Mouse (Mus musculus): ENCODE measurements around the gene Nectin2.
A peak's percentile ranks its signal among the peaks of the same experiment; 100 is the strongest.

Nectin2 gene

DNA sequence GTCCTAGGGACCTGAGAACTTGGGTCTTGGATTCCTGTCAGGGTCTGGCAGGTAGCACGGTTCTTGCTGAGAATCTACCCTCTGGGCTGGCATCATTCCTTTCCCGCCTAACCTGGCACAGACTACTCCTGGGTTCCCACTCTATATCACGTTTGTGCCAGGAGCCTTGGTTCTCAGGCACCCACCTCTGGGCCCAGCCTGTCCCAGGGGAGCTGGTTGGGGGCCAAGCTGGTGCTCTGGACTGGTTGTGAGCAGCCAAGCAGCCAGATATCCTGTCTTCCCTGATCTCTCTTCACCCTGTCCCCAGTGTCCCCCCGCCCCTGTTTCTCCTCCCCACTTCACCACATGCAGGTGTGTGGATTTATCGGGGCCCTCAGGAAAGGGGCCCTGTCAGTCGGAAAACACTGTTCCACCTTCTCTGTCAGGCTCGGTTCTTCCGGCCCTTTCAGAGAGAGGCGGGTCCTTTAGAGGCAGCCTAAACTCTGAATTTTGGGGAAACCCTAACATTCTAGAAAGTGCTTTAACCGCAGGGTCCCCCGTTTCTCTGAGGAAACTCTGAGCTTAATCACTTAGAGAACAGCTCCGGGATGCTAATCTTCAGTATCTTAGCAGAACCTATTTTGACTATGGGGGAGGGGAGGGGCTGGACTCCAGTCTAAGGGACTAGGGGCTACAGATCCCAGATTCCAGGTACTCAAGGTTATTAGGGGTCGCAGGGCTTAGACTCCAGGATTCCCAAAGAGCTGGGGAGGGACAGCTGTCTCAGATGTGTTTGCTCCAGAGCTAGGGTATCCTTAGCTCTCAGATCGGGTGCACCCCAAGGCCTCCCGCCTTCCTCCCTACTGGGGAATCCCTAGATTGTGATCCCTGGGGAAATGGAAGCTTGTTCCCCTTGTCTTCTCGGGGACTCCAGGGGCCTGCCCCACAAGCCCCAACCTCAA lies 19.4 kb upstream of the Nectin2 start:
- no peak for DNase-seq (ENCODE audit: low spot score in 2 of 2)

DNA sequence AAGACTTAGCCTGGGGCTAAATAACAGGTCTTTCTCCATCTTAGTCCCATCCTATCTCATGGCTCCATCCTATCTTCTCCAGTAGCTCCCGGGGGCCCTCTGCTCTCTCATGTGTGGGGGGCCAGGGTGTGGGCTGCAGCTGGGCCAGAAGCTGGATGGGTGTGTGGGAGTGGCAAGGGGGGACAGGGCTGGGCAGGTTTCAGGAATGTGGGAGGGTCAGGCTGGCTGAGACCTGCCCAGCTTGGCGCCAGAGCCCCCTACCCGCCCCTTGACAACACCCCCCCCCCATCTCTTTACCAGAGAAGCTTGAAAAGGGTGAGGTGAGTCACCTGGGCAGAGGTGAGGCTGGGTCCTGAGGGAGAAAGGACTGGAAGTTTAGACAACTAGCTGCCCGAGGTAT lies 18.7 kb upstream of the Nectin2 start:
- DNase-seq (ENCODE audit: low spot score in 2 of 2): no peak

DNA sequence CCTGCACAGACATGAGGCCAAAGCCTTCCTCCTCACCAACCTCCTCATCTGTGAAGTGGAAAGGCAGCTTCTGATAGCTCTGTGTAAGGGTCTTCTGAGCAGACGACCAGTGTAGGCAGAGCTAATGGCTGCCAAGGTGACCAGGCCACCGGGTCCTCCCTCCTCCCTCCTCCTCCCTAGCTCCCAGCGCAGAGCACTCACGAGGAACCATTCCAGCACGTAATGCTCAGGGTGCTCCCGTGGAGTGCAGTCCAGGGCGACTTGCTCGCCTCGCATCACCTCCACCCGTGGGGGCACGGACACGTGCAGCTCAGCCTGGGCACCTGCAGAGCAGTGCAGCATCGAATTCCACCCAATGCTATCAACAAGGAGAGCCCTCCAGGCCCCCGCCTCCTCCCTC lies 18.0 kb upstream of the Nectin2 start:
- no peak for DNase-seq (ENCODE audit: low spot score in 2 of 2)

DNA sequence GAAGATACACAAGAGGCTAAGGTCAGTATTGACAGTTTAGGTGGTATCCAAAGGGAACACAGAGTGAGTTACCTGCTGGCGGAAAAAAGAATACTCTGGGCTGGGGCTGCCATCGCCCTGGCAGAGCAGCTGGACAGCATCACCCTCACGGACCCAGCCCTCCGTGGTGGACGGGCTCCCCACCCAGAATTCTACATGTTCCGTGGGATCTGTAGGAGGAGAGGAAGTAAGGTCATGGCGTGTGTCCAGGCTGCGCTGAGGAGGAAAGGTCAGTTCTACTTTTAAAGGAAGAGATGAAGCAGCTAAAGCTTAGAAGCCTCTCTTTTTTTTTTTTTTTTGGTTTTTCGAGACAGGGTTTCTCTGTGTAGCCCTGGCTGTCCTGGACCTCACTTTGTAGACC lies 14.3 kb upstream of the Nectin2 start:
- DNase-seq (ENCODE audit: low spot score in 2 of 2): no peak

DNA sequence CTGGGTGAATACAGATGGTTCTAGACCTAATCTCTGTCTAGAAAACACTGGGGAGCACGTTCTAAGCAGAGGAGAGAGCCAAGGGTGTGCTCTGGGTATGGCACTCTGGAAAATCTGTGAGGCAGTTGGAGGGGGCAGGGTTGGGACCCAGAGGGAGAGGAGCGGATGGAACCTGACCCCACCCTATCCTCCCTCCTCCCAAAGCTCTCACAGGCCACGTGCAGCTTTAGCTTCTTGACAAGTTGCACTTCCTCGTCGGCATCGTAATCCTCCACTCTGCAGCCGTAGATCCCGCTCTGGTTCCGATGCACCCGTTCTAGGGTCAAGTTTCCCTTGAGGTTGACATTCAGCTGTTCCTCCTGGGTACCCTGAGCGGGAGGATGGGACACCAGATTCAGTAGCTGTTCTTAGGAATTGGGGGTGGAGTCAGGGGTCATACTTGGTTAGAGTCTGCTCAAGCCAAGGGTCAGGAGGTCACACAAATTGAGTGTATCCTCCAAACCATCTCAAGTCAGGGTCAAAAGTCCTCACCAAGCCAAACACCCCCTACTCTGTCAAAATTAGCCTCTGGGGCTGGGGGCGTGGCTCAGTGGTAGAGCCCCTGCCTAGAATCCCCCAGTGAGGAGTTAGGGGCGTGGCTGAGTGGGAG lies 13.7 kb upstream of the Nectin2 start:
- DNase-seq (ENCODE audit: low spot score in 2 of 2): no peak

- no peak for DNase-seq (ENCODE audit: low spot score in 2 of 2)
Measured at GRCm38 (mm10) chr7:19762283-19762682, 12.0 kb upstream of the Nectin2 start.

- DNase-seq (ENCODE audit: low spot score in 2 of 2): no peak
Measured at GRCm38 (mm10) chr7:19760021-19760420, 9.7 kb upstream of the Nectin2 start.

DNA sequence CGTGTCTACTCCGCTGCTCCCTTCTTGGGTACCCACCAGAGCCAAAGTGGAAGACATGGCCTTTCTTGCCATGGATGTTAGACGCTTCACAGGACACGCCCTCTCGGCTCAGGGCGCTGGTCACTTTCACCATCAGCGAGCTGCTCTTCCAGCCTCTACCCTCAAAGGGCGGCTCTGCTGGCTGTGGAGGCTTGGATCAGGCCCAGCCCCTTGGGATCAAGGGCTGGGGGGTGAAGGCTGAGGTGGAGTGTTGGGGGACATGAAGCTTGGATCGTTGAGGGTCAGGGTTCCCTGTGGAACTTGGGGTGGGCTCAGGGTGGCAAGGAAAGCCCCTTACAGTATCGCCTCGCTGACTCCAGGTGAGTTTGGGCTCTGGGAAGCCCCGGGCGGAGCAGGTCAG lies 8.3 kb upstream of the Nectin2 start:
- no peak for DNase-seq (ENCODE audit: low spot score in 2 of 2)

DNA sequence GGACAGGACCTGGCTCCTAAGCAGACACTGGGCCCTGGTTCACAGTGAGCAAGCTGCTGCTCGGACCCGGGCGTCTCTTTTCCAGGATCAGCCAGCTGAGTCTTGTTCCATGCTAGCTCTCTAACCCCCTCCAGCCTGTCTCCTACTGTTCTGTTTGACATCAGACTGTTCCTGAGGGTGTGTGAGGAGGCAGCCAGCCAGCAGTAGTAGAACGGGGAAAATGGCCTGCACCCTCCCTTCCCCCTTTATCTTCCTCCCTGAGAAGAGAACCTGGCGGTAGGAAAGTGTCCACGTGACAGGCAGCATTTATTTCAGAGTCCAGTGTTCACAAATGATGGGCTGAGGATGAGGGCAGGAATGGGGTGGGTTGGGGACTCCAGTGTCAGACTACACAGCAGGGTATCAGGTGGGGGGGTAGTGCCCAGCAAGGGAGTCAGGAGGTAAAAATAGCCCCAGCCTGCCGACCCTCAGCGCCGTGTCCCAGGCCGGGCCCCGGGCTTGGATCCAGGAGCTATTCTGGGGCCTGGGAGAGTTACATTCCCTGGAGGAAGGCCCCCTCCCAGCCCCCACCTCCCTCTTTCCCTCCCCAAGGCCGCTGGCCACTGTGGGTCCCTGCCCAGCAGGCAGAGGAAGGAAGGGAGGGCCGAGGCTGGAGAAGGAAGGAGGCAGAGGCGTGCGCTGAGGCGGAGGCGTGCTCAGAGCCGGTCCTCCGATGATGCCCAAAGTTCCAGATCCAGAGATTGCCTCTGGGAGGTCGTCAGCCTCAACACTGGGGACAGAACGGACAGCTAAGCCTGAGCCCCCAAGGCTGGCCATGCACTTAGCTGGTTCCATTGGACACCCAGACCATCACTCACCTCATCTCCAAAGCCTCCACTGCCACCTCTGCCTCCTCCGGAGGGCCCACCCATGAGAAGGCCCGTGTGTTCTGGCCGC lies 5.8 kb upstream of the Nectin2 start:
- no peak for DNase-seq (ENCODE audit: low spot score in 2 of 2)

DNA sequence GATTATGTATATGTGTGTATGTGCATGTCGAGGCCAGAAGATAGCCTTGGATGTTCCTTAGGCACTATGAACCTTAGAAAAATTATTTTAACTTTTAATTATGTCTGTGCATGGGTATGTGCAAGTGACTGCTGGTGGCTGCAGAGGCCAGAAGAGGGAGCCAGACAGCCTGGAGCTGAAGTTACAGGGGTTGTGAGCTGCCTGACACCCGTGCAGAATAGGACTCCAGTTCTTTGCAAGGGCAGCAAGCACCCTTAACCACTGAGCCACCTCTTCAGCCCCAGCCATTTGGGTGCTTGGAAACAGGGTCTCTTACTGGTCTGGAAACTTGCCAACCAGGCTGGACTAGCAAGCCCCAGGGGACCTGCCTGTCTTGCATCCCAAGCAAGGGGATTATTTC lies 4.7 kb upstream of the Nectin2 start:
- no peak for DNase-seq (ENCODE audit: low spot score in 2 of 2)

DNA sequence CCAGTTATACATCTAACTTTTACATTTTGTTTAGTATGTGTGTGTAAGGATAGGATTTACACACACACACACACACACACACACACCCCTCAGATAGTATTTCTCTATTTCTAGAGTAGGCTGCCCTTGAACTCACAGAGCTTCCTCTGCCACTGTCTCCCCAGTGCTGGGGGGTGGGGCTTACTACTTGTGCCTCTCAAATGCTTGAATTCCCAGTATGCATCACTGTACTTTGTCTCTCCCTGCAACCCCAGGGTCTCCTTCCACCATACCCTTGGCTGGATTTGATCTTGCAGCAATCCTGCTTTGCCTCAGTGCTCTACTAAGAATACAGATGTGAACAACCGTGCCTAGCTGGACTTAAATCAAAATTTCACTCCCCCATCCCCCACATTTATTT lies 3.8 kb upstream of the Nectin2 start:
- DNase-seq (ENCODE audit: low spot score in 2 of 2): no peak

- no peak for DNase-seq (ENCODE audit: low spot score in 2 of 2)
Measured at GRCm38 (mm10) chr7:19753587-19753986, 3.3 kb upstream of the Nectin2 start.

DNA sequence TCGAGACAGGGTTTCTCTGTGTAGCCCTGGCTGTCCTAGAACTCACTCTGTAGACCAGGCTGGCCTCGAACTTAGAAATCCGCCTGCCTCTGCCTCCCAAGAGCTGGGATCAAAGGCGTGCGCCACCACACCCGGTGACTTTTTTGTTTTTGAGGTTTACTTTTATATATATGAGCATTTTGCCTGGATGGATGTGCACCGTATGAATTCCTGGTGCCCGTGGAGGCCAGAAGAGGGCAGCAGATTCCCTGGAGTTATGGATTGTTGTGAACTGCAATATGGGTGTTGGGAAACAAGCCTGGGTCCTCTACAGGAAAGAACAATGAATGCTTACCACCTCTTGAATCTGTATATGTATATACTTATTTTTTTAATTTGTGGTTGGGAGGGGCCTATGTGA lies 2.4 kb upstream of the Nectin2 start:
- no peak for DNase-seq (ENCODE audit: low spot score in 2 of 2)

- no peak for DNase-seq (ENCODE audit: low spot score in 2 of 2)
Measured at GRCm38 (mm10) chr7:19751070-19751383, 744 bp upstream of the Nectin2 start.

- DNase-seq (ENCODE audit: low spot score in 2 of 2): peak; percentile 89
Measured at GRCm38 (mm10) chr7:19749389-19750216, 680 bp downstream of the Nectin2 start.

GRCm38 (mm10) chr7:19748219-19749195 lies 1.8 kb downstream of the Nectin2 start:
- no peak for DNase-seq (ENCODE audit: low spot score in 2 of 2)

DNA sequence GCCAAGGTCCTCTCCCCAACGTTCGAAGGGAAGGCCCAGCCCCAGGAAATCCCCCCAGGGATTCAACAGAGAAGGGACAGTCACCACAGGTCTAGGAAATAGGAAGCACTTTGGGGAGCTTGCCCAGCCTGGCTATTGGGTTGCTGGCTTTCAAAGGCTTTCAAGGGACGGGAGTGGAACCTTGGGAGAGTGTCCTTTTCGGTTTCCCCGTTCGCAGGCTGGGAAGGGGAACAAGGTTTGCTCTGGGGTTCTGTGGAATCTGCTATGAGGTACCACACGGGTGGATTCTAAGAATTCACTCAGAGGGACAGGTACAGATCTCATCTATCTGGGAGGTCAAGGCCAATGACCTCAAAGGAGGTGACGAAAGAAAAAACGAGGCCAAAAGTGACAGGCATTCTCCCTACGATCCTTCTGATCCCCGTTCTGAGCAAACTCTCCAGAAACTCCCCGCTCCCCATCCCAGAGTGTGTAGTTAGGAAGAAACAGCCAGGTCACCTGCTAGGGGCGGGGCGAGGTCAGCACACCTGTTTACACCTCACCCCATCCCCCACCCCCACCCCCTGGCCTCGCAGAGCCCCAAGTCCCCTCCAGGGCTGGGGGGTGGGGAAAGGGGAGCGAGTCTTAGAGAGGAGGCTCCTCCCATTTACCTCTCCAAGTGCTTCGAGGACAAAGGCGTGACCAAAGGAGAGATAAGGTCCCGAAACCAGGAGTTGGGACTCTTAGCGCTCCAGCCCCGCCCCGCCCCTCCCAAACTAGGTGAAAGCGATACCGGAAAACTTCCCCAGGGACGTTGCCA lies 2.7 kb downstream of the Nectin2 start:
- DNase-seq (ENCODE audit: low spot score in 2 of 2): no peak

DNA sequence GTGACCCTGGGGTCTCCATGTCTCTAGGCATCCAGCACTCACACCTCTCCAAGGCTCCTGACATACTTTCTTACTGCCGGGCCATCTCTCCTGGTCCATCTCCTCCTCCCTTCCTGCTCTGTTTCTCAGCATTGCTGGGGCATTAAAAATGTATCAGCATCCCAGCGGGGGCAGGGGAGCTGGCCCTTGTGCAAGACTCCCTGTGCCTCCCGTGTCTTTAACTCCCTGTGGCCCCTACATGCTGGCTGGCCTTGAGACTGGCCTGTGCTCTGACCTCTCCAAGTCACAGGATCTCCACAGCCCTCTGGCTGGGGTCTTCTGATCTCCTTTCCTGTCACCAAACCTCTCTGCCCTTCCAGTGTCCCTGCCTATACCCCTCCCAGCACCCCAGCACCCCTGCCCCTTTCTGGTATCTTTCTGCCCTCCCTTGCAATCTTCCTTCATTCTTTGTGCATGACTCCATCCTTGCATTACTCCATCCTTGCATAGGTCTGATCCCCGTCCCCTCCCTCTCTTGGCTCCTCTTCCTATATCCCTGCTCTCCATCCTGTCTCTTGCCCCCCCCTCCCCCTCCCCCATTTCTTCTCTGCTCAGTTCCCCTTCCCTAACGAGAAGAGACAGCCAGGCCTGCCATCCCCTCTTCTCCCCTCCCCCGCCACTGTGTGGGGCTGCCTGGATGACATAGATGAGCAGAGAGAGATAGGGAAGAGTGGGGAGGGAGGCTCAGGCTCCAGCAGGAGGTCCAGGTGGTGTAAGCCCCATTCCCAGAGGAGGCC lies 3.7 kb downstream of the Nectin2 start:
- no peak for DNase-seq (ENCODE audit: low spot score in 2 of 2)

GRCm38 (mm10) chr7:19745971-19746370 lies 4.3 kb downstream of the Nectin2 start:
- no peak for DNase-seq (ENCODE audit: low spot score in 2 of 2)

Data from right cerebral cortex, adult 2 months (tissue).